ENCODE assay signal across 24 mouse cellular contexts in the genomic region with DNA sequence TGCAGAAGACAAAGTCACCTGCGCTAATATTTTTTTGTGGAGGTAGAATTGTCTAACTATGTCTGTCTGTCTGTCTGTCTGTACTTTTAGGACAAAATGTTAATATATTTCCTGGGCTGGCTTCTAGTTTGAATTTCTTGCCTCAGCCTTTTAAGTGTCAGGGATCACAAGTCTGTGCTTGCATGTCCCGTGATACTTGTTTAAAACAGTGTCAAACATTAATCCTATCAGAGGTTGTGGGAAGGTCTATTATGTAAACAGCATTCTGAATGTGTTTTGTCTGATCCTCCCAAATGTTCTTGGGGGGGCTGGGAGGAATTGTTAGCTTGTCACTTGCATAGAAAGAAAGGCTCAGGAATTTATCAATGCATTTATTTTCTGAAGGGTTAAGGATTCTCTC. TPM values are rescaled to one million over a fixed set of nuclear protein-coding genes. Genes with fewer than 3 reads are reported as not detected.
DNase-seq lines count a peak whose midpoint lies in the region; ATAC-seq and TF ChIP-seq lines count a peak whose summit lies in the region.
"Had no signal": no experiment of that assay in that cellular context is flagged by ENCODE, and none has a peak within 500 bp of the region (broad histone marks: within the 10 kb centered on the region; RNA-seq: fewer than 3 reads in every experiment).

No protein-coding gene starts in this region.

- no peaks in the 10 kb centered on the region for H3K36me3 ChIP-seq in kidney, adult 2 months (ENCODE audit: control insufficient read depth, insufficient read depth, low read length)
- no peaks in the 10 kb centered on the region for H3K36me3 ChIP-seq in kidney, embryonic 14.5 days (ENCODE audit: control insufficient read depth, insufficient read depth, low read length)
- H3K36me3 ChIP-seq in kidney, embryonic 16.5 days (ENCODE audit: insufficient read depth, low read length), result no peaks in the 10 kb centered on the region
- H3K36me3 ChIP-seq: embryonic facial prominence, embryonic 10.5 days; embryonic facial prominence, embryonic 12.5 days; forebrain, embryonic 15.5 days; G1E had no signal

- H3K27ac ChIP-seq in kidney, adult 2 months (ENCODE audit: insufficient read depth, low read depth, low read length), result peak overlapping the region; percentile 73
- H3K27ac ChIP-seq in kidney, embryonic 14.5 days (ENCODE audit: low read depth, low read length), result no peak overlapping the region
- no peak overlapping the region for H3K27ac ChIP-seq in kidney, embryonic 16.5 days (ENCODE audit: low read length)
- H3K27ac ChIP-seq: embryonic facial prominence, embryonic 10.5 days; embryonic facial prominence, embryonic 12.5 days; forebrain, embryonic 13.5 days; forebrain, embryonic 15.5 days had no signal

- 51% methylated on average over 2 of the region's 2 CpGs for WGBS in kidney, adult 2 months
- whole genome bisulfite sequencing in kidney, embryonic 14.5 days, result 78% methylated on average over 2 of the region's 2 CpGs
- WGBS in kidney, embryonic 16.5 days, result 69% methylated on average over 2 of the region's 2 CpGs

- peak; percentile 6 for DNase-seq in heart, adult 11 months
- no peak for DNase-seq in heart, adult 18-20 months
- peak; percentile 78 for DNase-seq in kidney, adult 2 months
- DNase-seq in kidney, adult 9 months, result peak; percentile 80
- DNase-seq: adrenal gland, adult 8-10 months; adrenal gland, postnatal 14 days; adrenal gland, postnatal 36 days; B cell, adult 2 months; cerebellum, adult 11-12 months; cerebellum, adult 2 months; cerebellum, adult 9-10 months; cerebellum, postnatal 10 days; cerebellum, postnatal 25 days had no signal

- H3K9me3 ChIP-seq in kidney, embryonic 14.5 days (ENCODE audit: control insufficient read depth, low read length), result no peaks in the 10 kb centered on the region
- H3K9me3 ChIP-seq in kidney, embryonic 16.5 days (ENCODE audit: low read length), result no peaks in the 10 kb centered on the region
- H3K9me3 ChIP-seq: embryonic facial prominence, embryonic 10.5 days; embryonic facial prominence, embryonic 12.5 days; forebrain, embryonic 13.5 days; forebrain, embryonic 15.5 days had no signal

- no peak overlapping the region for H3K9ac ChIP-seq in kidney, embryonic 14.5 days (ENCODE audit: low read depth, low read length)
- no peak overlapping the region for H3K9ac ChIP-seq in kidney, embryonic 16.5 days (replicated peaks; ENCODE audit: low read length)
- H3K9ac ChIP-seq: embryonic facial prominence, embryonic 12.5 days; forebrain, embryonic 13.5 days; forebrain, embryonic 15.5 days had no signal

- ATAC-seq in kidney, embryonic 14.5 days (ENCODE audit: low FRiP score, low TSS enrichment), result no peak
- no peak for ATAC-seq in kidney, embryonic 16.5 days (ENCODE audit: low FRiP score, low TSS enrichment)
- ATAC-seq: activated CD4-positive, CD25-positive, alpha-beta regulatory T cell, adult 4 months; CD4-positive, CD25-positive, alpha-beta regulatory T cell, adult 4 months; forebrain, embryonic 13.5 days; forebrain, embryonic 15.5 days; Patski had no signal

- no peak overlapping the region for H3K4me2 ChIP-seq in kidney, embryonic 14.5 days (replicated peaks; ENCODE audit: low read depth, low read length)
- H3K4me2 ChIP-seq in kidney, embryonic 16.5 days (replicated peaks; ENCODE audit: low read depth, low read length), result no peak overlapping the region
- H3K4me2 ChIP-seq: embryonic facial prominence, embryonic 12.5 days; forebrain, embryonic 13.5 days; forebrain, embryonic 15.5 days had no signal

- TF ChIP-seq POLR2A in kidney, adult 2 months (IDR thresholded peaks at IDR 0.05; ENCODE audit: low read depth, low read length), result no peak

- no peak for TF ChIP-seq CTCF in kidney, adult 2 months (conservative IDR thresholded peaks at IDR 0.05; ENCODE audit: insufficient read depth, insufficient read length, low read depth, low read length)

- H3K27me3 ChIP-seq in kidney, adult 2 months (replicated peaks; ENCODE audit: control insufficient read depth, insufficient read depth, low read length), result no peaks in the 10 kb centered on the region
- H3K27me3 ChIP-seq in kidney, embryonic 14.5 days (ENCODE audit: control insufficient read depth, insufficient read depth, low read length), result no peaks in the 10 kb centered on the region
- H3K27me3 ChIP-seq in kidney, embryonic 16.5 days (ENCODE audit: insufficient read depth, low read length), result no peaks in the 10 kb centered on the region
- H3K27me3 ChIP-seq: CH12.LX; embryonic facial prominence, embryonic 12.5 days; forebrain, embryonic 13.5 days; forebrain, embryonic 15.5 days; Patski had no signal

- H3K4me1 ChIP-seq in kidney, adult 2 months (ENCODE audit: control insufficient read depth, insufficient read depth, low read length), result peaks cover 22% of the 10 kb centered on the region; the same call in 1 of the 2 replicates
- H3K4me1 ChIP-seq in kidney, embryonic 14.5 days (ENCODE audit: control insufficient read depth, insufficient read depth, low read length), result no peaks in the 10 kb centered on the region; the same call in 1 of the 2 replicates
- peaks cover 19% of the 10 kb centered on the region for H3K4me1 ChIP-seq in kidney, embryonic 16.5 days (ENCODE audit: insufficient read depth, low read length)
- H3K4me1 ChIP-seq: embryonic facial prominence, embryonic 12.5 days; forebrain, embryonic 13.5 days; forebrain, embryonic 15.5 days had no signal

- no peak overlapping the region for H3K4me3 ChIP-seq in kidney, adult 2 months (ENCODE audit: insufficient read depth, low read depth, low read length)
- H3K4me3 ChIP-seq in kidney, embryonic 14.5 days (ENCODE audit: low read length), result no peak overlapping the region
- no peak overlapping the region for H3K4me3 ChIP-seq in kidney, embryonic 16.5 days (ENCODE audit: low read length)
- H3K4me3 ChIP-seq: embryonic facial prominence, embryonic 10.5 days; embryonic facial prominence, embryonic 12.5 days; forebrain, embryonic 13.5 days; forebrain, embryonic 15.5 days had no signal

RNA-seq across cellular contexts. Expression of gene Igfbp7, which starts 24.6 kb away (rescaled TPM):
- 100 to 1,000 TPM; 167 to 176 TPM for total RNA-seq in heart, adult 18-20 months (2021)
- 4,855 and 6,899 TPM in 2 replicates for polyA plus RNA-seq in kidney, adult 2 months (2012; rRNA removed)
- polyA plus RNA-seq in kidney, embryonic 14.5 days (2014; fragmentation: Nextera tagmentation; extraction: Ambion mirVana), result 250 and 252 TPM in 2 replicates
- polyA plus RNA-seq in kidney, embryonic 16.5 days (2015; fragmentation: Nextera tagmentation; extraction: Ambion mirVana), result 455 and 475 TPM in 2 replicates
- total RNA-seq: G1E had no signal
- polyA plus RNA-seq: G1E had no signal

Comparison
In these comparisons a context has a peak if more than half of its experiments do, and no peak if none do; other contexts are left out.
1. DNase-seq: peak in heart, adult 11 months (single experiment), kidney, adult 2 months (single experiment) and kidney, adult 9 months (single experiment); none in heart, adult 18-20 months (0 of 2).
2. RNA of gene Igfbp7, which starts 24.6 kb away (polyA plus RNA-seq): 4,855 to 6,899 TPM in kidney, adult 2 months; 455 to 475 TPM in kidney, embryonic 16.5 days and 250 to 252 TPM in kidney, embryonic 14.5 days; every median in the first group is over 10 times any median in the second.